Mouse (Mus musculus): ENCODE results near the gene Mlst8. TPM values are rescaled to one million over a fixed set of nuclear protein-coding genes. Genes with fewer than 3 reads are reported as not detected.

Mlst8 gene
- 1 to 10 TPM; 8.1 to 9.0 TPM for total RNA-seq (2021)

- peak; percentile 97 to 99 for DNase-seq
- intact Hi-C loops (cut with DNase I) = loop anchor here (5.0 kb wide), 1 partner anchor 188 kb away; the partner anchor contains the start of gene Zfp598
These were observed at the start of gene Mlst8 for GRCm38 (mm10) chr17:24478663-24479380. TSS of gene Mlst8 (minus strand) at chr17:24479078.

- intact Hi-C loops (cut with DNase I) = no loop called here
- DNase-seq = no peak
These were observed 49.7 kb upstream of the Mlst8 start for GRCm38 (mm10) chr17:24528560-24528918.

- DNase-seq = peak; percentile 87 to 88
- intact Hi-C loops (cut with DNase I) = no loop called here
These were observed 49.1 kb upstream of the Mlst8 start, which contains the start of gene Traf7 for GRCm38 (mm10) chr17:24527723-24528559. TSS of gene Traf7 (minus strand) at chr17:24527938.

- DNase-seq = no peak
- intact Hi-C loops (cut with DNase I) = no loop called here
These were observed 48.4 kb upstream of the Mlst8 start for GRCm38 (mm10) chr17:24527315-24527714.

GRCm38 (mm10) chr17:24524734-24525133 is 45.9 kb upstream of the Mlst8 start:
- intact Hi-C loops (cut with DNase I) = no loop called here
- DNase-seq = no peak

- no peak for DNase-seq
- intact Hi-C loops (cut with DNase I) = no loop called here
These were observed 41.6 kb upstream of the Mlst8 start for GRCm38 (mm10) chr17:24520450-24520849.

- intact Hi-C loops (cut with DNase I) = no loop called here
- DNase-seq = peak in 1 of 2 experiments; percentile 15
These were observed 35.7 kb upstream of the Mlst8 start for GRCm38 (mm10) chr17:24514270-24515257.

GRCm38 (mm10) chr17:24513609-24514008 is 34.7 kb upstream of the Mlst8 start:
- peak; percentile 53 to 63 for DNase-seq
- intact Hi-C loops (cut with DNase I) = loop anchor here (2.0 kb wide), 1 partner anchor 19 kb away; no protein-coding TSS in a partner anchor

- intact Hi-C loops (cut with DNase I) = no loop called here
- no peak for DNase-seq
These were observed 29.1 kb upstream of the Mlst8 start for GRCm38 (mm10) chr17:24507806-24508460.

- intact Hi-C loops (cut with DNase I) = no loop called here
- DNase-seq = no peak
These were observed 28.3 kb upstream of the Mlst8 start for GRCm38 (mm10) chr17:24507129-24507664.

- peak; percentile 24 to 28 for DNase-seq
These were observed 27.6 kb upstream of the Mlst8 start for GRCm38 (mm10) chr17:24506332-24507070.

GRCm38 (mm10) chr17:24505286-24505955 is 26.5 kb upstream of the Mlst8 start:
- no peak for DNase-seq
- intact Hi-C loops (cut with DNase I) = no loop called here

More at GRCm38 (mm10) chr17:24506332-24507070, 27.6 kb upstream of the Mlst8 start:
- intact Hi-C loops (cut with DNase I) = no loop called here

GRCm38 (mm10) chr17:24504085-24504484 is 25.2 kb upstream of the Mlst8 start:
- intact Hi-C loops (cut with DNase I) = no loop called here
- DNase-seq = no peak

GRCm38 (mm10) chr17:24502208-24502607 is 23.3 kb upstream of the Mlst8 start:
- DNase-seq = no peak
- intact Hi-C loops (cut with DNase I) = no loop called here

- intact Hi-C loops (cut with DNase I) = no loop called here
- no peak for DNase-seq
These were observed 17.1 kb upstream of the Mlst8 start for GRCm38 (mm10) chr17:24496026-24496425.

- no peak for DNase-seq
- intact Hi-C loops (cut with DNase I) = loop anchor here (2.0 kb wide), 2 partner anchors 17 to 43 kb away; no protein-coding TSS in a partner anchor
These were observed 16.6 kb upstream of the Mlst8 start for GRCm38 (mm10) chr17:24495443-24495842.

GRCm38 (mm10) chr17:24494627-24495335 is 15.9 kb upstream of the Mlst8 start:
- DNase-seq = peak; percentile 39 to 57
- intact Hi-C loops (cut with DNase I) = loop anchor here (2.0 to 5.0 kb wide), 4 partner anchors 18 to 173 kb away; partner anchors contain the start of gene Zfp598

Measured in heart, postnatal 36 days (tissue).